Mouse (Mus musculus) spleen, postnatal 10 days (tissue): ENCODE data around the gene Trim54.

Experiments used
- DNase-seq, 2 experiments: peaks; one replicate each; pipeline ENCODE4 v3.0.0; 2021 to 2022; ENCODE audit warnings: low spot score in 2 of 2

The Trim54 gene

GRCm38 (mm10) chr5:31105814-31106335 lies 10.6 kb upstream of the Trim54 start, which contains the start of gene Dnajc5g:
TSS of gene Dnajc5g (plus strand) at chr5:31106285.
- no peak for DNase-seq

- no peak for DNase-seq
Observed at GRCm38 (mm10) chr5:31108000-31108490, 8.5 kb upstream of the Trim54 start, which contains the start of gene Slc30a3. TSS of gene Slc30a3 (minus strand) at chr5:31108237.

DNA sequence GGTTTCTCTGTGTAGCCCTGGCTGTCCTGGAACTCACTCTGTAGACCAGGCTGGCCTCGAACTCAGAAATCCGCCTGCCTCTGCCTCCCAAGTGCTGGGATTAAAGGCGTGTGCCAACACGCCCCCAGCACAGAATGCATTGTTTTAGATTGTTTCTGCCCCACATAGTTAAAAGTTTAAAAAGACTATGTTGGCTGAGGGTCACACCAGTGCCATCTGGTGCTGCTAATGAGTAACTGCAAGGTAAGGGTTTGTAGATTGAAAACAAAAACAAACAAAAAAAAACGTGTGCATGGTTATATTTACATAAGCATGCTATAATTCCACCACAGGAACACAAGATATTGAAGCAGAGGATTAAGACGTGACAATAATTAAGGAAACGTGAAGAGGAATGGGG lies 5.7 kb upstream of the Trim54 start:
- no peak for DNase-seq

DNA sequence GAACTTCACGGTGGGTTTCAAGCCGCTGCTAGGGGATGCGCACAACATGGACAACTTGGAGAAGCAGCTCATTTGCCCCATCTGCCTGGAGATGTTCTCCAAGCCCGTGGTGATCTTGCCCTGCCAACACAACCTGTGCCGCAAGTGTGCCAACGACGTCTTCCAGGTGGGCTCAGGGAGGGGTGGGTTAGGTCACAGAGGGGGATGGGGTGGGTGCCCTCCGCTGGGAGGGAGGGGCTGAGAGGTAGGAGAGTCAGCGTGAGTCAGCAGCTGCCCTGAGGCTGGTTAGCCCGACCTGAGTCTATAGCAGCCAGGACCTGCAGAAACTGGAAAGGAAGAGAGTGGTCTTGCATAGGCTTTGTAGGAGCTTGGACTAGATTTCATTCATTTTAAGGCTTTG lies 400 bp downstream of the Trim54 start:
- DNase-seq: no peak

DNA sequence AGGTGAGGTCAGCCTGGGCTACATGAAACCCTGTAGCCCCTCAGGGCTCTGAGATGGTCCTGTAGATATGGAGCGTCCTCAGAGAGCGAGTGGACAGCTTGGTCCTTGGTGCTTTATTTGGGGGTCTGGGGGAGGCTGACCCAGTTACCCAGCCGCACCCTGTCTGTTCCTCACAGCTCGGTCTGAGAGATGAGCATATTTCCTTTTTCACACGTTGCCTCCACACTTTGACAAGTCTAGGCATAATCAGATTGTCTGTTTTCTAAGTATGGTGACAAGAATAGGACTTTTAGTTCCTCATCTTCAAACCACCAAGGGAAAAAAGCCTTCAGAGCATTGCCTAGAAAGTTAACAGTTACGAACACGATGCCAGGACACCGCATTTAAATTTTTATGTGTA lies 4.6 kb downstream of the Trim54 start:
- DNase-seq: no peak

- no peak for DNase-seq
Observed at GRCm38 (mm10) chr5:31123481-31123880, 7.0 kb downstream of the Trim54 start.

- DNase-seq: no peak
Observed at GRCm38 (mm10) chr5:31126050-31126449, 9.5 kb downstream of the Trim54 start.

DNA sequence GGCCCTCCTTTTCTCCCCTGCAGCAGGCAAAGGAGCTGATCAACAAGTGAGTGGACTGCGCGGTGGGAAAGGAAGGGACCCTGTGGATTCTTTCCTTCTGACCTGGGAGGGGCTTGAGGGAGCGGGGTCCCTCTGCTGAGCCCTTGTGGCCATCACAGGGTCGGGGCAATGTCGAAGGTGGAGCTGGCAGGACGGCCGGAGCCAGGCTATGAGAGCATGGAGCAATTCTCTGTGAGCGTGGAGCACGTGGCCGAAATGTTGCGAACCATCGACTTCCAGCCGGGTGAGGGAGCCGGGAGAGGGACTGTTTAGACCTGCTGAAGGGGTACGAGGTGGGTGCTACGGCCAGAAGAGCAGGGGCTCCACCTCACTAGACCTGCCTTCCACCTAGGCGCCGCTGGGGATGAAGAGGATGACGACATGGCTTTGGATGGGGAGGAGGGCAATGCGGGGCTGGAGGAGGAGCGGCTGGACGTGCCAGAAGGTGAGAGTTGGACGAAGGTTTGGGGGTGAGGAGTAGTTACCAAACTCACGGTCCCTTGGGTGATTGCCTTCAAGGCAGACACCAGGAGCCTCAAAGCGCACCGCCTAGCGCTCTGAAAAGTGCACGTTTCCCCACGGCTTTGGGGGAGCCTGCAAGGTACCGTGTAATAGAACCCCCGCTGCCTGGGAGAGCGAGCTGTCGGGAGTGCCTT lies 20.4 kb downstream of the Trim54 start:
- no peak for DNase-seq

GRCm38 (mm10) chr5:31137658-31138057 lies 21.1 kb downstream of the Trim54 start:
- DNase-seq: no peak

DNA sequence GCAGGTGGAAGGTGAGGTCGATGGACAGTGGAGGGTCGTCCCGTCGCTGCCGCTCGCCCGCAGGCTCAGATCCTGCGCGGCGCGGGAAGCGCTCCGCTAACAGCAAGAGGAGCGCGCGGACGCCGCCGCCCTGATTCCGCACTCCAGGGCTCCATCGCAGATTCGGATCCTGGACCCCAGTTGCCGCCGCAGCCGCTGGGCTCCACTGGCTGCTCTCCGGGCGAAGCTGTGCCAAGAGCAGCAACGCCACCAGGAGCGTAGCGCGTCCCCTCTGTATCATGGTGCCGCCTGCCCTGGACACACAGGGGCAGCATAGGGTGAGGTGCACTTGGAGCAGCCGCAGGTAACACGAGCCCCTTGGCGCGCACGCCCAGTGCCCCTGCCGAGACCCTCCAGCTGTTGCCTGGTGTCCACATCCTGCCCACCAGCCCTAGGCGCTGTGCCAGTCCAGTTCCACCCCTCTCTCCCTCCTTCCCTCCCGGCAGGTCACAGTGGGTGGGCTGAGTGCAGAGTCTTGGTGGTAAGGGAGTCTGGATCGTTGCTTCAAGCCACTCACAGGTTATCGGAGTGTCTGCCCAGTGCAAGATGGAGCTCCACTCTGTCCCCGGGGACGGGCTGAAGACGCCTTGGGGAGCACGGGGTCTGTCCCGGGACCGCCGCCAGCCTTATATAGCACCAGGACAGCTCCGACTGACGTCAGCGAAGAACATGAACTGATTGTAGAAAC lies 21.9 kb downstream of the Trim54 start, which contains the start of gene Ucn:
Ucn (minus strand) TSS at position 589 of the 727 bp plus-strand sequence.
- DNase-seq: no peak

DNA sequence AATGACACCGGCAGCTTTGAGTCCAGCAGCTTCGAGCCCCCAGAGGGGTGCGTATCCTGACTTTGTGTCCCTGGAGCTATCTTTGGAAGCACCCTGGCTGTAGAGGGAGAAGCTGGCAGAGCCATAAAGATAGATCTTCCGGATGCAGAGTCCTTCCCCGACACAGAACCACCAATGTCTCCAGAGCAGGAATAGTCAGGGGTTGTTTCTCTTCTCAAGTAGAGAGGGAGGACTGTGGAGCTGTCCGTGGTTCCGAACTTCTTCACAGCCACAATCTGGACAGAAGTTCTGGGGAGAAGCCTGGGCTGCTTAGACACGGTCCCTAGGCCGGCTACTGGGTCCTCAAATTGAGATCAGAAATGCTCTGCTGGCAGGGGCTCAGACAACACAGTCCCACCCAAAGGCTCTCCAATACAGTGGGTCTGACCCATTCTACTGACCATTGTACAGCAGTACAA lies 22.5 kb downstream of the Trim54 start:
- peak in 1 of 2 experiments; percentile 23 for DNase-seq

DNA sequence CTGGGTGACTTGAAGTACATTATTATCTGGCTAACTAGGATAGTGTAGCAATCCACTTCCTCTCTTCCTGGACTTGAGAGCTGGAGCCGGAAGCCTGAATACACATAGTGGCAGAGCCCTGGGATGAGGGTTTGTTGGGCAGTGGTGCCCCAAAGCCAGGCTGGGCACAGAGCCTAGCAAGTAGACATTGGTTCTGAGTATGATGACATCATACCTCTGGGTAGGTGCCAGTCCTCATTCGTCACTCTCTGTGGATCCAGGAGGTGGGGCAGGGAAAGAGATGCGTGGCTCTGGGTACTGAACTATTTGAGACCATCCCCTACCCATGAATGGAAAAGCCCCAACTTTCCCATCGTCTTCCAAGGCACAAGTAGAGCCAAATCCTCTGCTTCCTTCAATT lies 33.3 kb downstream of the Trim54 start:
- no peak for DNase-seq

DNA sequence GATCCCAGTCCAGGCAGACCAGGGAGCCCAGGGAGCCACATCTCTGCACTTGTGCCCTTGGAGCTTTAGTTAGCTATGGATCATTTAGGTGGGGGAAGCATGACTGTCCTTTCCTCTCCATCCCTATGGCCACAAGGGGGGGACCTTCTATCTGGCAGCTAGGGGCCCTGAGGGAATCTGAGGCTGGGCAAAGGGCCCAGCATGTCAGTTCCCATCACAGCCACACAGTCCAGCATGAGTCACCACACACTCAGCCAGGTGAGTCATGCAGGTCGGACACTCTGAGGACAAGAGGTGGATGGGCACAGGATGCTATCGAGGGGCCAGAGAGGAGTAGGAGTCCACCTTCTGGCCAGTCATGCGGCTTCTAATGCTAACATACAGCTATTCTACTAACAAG lies 35.2 kb downstream of the Trim54 start:
- DNase-seq: no peak

DNA sequence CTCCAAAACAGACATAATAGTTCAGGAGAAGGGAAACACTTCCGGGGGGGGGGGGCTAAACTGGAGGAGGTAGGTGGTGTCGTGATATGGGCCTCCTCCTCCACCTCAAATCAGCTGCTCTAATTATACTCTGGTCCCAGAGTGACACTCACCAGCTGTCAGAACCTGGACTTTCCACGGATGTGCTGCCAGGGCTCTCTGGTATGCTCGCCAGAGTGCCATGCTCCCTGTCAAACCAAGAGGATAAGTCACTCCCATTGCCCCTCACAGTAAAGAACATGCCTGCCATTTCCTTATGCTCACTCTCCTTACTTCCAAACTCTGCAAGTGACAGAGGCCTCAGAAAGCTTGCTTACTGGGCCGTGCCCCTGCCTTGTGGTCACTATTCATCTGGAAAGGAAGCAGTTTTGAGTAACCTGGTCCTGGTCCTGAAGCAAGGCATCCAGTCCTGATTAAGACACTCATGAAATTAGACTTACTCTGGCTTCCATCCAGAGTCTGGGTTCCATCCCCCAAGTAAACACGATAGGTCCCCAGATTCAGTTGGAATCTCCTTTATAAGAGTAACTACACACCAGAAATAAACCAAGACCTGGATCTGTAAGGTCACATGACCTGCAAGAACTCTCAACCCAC lies 37.1 kb downstream of the Trim54 start:
- peak in 1 of 2 experiments; percentile 12 for DNase-seq

DNA sequence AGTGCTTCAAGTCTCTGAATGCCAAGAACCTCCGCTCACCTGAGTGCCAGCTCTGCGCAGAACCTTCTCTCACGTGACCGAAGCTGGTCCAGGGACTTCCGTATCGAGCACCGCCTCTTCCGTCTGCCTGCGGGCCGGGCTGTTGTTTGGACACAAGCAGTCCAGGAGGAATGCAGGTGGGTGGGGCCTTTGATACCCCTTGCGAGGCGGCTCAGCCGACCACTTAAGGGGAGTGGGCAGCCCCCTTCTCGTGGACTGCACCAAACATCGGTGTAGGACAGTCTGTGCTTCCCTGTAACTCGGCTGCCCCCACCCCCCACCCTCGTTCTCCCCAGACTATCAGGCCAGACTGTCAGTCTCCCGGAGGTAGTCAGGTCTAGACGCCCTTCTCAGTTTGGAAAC lies 37.6 kb downstream of the Trim54 start, which contains the start of gene Mpv17:
Mpv17 (minus strand) TSS at position 100 of the 402 bp plus-strand sequence.
- peak; percentile 70 to 78 for DNase-seq

- DNase-seq: no peak
Observed at GRCm38 (mm10) chr5:31162462-31162861, 46.0 kb downstream of the Trim54 start.

GRCm38 (mm10) chr5:31164878-31165277 lies 48.4 kb downstream of the Trim54 start:
- no peak for DNase-seq

DNA sequence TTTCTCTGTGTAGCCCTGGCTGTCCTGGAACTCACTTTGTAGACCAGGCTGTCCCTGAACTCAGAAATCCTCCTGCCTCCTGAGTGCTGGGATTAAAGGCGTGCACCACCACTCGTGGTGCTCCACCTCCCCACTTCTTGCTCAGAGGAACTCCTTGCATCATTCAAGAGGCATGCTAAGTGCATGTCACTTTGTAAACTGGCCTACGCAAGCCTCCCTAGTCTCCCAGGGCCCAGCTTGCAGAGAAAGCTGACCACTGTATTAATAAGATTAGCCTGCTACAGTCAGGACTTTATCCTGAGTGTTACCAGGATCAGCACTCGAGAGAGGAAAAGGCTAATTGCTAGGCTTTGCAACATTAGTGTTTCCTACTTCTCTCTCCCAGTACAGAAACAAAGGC lies 52.1 kb downstream of the Trim54 start:
- no peak for DNase-seq

- peak in 1 of 2 experiments; percentile 57 for DNase-seq
Observed at GRCm38 (mm10) chr5:31179301-31179765, 62.8 kb downstream of the Trim54 start.

DNA sequence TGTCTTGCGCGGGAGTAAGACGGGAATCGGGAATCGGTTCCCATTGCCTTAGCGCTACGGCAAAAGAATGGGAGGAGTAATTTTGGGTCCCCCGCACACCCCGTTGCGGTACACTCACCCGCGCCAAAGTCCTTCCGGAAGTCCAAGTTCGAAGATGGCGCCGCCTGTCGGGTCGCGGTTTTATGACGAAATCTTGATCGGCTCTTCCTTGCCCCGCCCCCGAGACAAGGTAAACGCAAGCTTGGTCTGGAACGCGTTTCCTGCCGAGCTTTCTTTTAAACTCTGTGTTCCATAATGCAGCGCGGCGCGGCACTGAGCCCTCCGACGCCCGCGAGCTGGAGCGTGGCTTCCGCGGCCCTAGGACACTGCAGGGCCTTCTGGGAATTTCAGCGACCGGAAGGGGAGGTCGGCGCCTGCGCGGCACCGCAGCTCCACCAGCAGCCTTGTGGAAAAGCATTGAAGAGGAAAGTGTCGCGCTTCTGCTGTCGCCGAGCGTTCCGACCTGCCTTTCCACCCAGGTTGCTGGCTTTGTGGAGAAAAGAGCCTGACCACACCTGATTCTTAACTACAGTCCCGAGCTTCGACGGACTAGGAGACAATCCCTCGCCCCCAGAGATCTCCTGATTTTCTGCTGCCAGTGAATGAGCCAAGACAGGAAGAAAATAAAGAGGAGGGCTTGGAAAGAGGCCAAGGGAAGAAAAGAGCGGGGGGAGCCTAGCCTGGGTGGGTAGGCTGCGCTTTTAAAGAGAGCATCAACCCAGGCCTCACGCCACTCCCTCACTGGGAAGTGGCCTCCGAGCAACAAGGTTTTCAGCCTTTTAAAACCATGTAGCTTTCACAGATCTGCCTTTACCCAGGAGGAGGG lies 63.5 kb downstream of the Trim54 start, which contains the start of the genes Gm29609 and Gtf3c2:
Gm29609 (minus strand) TSS at position 146 of the 865 bp plus-strand sequence.
Gtf3c2 (minus strand) TSS at position 379 of the 865 bp plus-strand sequence.
- peak; percentile 93 to 97 for DNase-seq
